Mouse (Mus musculus) bone marrow, adult 2 months (tissue): ENCODE measurements around the gene Sall2. TPM values are rescaled to one million over a fixed set of nuclear protein-coding genes. Genes with fewer than 3 reads are reported as not detected.
"Not testable (repeated sequence)": the region's sequence is repeated elsewhere in the genome, so short reads cannot be mapped to it uniquely, and the experiment has no call there.

Experiments used
- H3K27ac ChIP-seq: fragments of 200-500 bp; 2 replicates; pipeline ENCODE4 v1.5.1; 2012; ENCODE audit warnings: low read depth, mild to moderate bottlenecking, control low read depth, inconsistent platforms, low read length; ENCODE audit not compliant: control insufficient read depth, poor library complexity, insufficient read depth
- H3K4me1 ChIP-seq: fragments of 200-500 bp; 2 replicates; pipeline ENCODE4 v1.6.1; 2011; ENCODE audit warnings: low read length; ENCODE audit not compliant: control insufficient read depth, insufficient read depth
- H3K4me3 ChIP-seq: fragments of 200-500 bp; replicated peaks from 2 replicates; pipeline ENCODE3; 2011; ENCODE audit warnings: mild to moderate bottlenecking, low read depth, low read length, control low read depth; ENCODE audit not compliant: control insufficient read depth
- CTCF ChIP-seq: fragments of 200-500 bp; IDR thresholded peaks from 2 replicates; pipeline ENCODE4 v1.5.1; 2011; ENCODE audit warnings: low read length, control low read depth; ENCODE audit not compliant: control insufficient read depth, insufficient read depth
- POLR2A ChIP-seq: fragments of 200-500 bp; IDR thresholded peaks from 2 replicates; pipeline ENCODE4 v1.6.1; 2011; ENCODE audit warnings: low read depth, mild to moderate bottlenecking, control low read depth, low read length, borderline replicate concordance; ENCODE audit not compliant: control insufficient read depth
- WGBS: fragments of 180-500 bp; shearing (Covaris S2); methylation state at CpG from one replicate; pipeline ENCODE4 v1.1.7; 2018; 5-methylcytosine and 5-hydroxymethylcytosine counted together
- polyA plus RNA-seq: library from polyadenylated mRNA; stranded (reverse); fragments of >200 nt; gene quantifications from 2 replicates; pipeline ENCODE4 v1.2.4, GENCODE M21; 2011; ENCODE audit warnings: low replicate concordance; ENCODE audit not compliant: missing spikeins, insufficient read depth, insufficient read length

The Sall2 gene
- polyA plus RNA-seq, 1 experiment, result 1.7 TPM

DNA sequence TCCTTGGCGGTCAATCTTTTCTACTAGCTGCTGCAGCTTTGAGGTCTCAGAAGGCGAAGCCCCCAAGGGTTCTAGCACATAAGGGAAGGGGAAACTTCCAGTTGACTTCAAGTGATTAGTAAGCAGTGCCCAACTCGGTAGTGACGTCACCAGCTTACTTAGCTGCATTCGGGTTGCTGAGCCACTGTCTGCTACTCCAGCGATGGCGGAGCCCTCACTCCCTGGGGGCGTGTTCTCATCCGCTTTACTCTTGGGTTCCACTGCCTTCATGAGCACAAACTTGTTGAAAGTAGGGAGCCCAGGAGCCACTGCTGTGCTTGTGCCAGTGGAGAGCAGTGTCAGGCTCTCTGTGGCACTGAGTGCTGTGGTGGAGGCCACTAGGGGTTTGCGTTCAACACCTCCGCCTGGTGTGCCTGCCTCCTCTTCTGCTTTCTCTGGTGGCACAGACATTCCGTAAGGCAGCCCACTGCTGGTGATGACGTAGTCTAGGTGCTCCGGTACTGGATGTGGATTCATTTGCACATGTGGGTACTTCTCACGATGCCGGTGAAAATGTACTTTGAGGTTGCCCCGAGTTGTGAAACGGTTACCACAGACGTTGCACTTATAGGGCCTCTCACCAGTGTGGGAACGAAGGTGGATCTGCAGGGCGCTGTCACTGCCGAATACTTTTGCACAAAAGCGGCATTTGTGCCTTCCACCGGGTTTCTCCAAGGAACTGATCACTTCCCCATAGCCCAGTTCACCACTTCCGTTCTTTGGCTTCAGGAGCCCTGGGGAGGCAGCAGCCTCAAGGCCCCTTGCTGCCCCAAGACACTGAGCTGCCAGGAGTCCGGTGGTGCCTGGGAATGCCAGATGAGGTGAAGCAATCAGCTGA is 14.4 kb downstream of the Sall2 start:
- no peaks in the 10 kb centered on the region for H3K4me1 ChIP-seq
- 56% methylated on average over 26 of the region's 26 CpGs for WGBS

DNA sequence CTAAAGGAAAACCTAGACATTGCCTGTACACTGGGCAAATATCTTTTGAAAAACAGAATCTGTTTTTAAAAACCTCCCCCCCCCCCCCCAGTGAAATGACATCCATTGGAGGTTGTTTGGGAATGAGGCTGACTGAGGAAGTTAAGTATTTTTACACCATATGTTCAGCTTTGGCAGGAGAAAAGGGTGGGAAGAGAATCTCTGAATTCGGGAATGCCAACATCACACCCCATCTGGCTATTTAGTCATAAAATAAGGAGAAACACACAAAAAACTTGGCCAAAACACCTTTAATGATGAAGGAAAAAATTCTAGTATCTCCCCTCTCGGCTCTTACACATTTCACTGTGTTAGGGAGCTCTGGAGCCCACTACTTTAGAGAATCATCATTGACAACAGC is 17.7 kb downstream of the Sall2 start:
- WGBS, result 74% methylated on average over 2 of the region's 2 CpGs
- Histone ChIP-seq H3K27ac (no peak overlapping the region), H3K4me3 (no peak overlapping the region), H3K4me1 (peaks cover 1% of the 10 kb centered on the region; the same call in 1 of the 2 replicates)
- TF ChIP-seq POLR2A, result no peak
- no peak for TF ChIP-seq CTCF

More for the DNA sequence above, 14.4 kb downstream of the Sall2 start:
- H3K4me3 ChIP-seq, result peak overlapping the region; percentile 1
- H3K27ac ChIP-seq, result no peak overlapping the region
- TF ChIP-seq POLR2A (no peak), CTCF (no peak)

DNA sequence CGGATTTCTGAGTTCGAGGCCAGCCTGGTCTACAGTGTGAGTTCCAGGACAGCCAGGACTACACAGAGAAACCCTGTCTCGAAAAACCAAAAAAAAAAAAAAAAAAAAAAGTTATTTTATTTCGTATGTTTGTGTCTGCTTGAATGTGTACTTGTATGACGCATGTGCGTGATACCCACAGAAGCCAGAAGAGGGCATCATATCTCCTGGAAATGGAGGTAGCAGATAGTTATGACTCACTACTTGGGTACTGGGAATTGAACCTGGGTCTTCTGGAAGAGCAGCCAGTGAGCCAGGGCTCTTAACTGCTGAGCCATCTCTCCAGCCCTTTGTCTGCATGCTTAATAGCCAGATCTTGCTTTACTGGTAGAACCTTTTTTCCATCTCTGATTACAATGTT is 18.2 kb downstream of the Sall2 start:
- not testable (repeated sequence) for H3K27ac ChIP-seq, H3K4me1 ChIP-seq, H3K4me3 ChIP-seq
- 85% methylated on average over 6 of the region's 6 CpGs for WGBS

DNA sequence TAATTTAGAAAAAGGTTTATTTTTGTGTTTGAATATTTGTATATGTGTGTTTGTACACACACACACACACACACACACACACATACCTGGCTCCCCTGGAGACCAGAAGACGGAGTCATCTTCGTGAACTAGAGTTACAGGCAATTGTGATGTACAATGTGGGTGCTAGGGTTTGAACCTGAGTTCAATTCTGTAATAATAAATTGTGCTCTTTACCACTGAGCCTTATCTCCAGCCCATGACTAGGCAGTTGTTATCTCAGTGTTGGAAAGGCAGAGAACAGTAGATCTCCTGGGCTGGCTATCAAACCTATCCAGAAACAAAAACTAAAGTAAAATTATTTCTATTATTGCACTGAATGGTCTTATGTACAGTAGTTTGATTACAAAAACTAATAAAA is 22.5 kb downstream of the Sall2 start:
- Histone ChIP-seq H3K27ac (no peak overlapping the region), H3K4me1 (peaks cover 1% of the 10 kb centered on the region; the same call in 1 of the 2 replicates), H3K4me3 (no peak overlapping the region)
- TF ChIP-seq CTCF (no peak), POLR2A (no peak)
- WGBS, result 75% methylated on average over 2 of the region's 2 CpGs

DNA sequence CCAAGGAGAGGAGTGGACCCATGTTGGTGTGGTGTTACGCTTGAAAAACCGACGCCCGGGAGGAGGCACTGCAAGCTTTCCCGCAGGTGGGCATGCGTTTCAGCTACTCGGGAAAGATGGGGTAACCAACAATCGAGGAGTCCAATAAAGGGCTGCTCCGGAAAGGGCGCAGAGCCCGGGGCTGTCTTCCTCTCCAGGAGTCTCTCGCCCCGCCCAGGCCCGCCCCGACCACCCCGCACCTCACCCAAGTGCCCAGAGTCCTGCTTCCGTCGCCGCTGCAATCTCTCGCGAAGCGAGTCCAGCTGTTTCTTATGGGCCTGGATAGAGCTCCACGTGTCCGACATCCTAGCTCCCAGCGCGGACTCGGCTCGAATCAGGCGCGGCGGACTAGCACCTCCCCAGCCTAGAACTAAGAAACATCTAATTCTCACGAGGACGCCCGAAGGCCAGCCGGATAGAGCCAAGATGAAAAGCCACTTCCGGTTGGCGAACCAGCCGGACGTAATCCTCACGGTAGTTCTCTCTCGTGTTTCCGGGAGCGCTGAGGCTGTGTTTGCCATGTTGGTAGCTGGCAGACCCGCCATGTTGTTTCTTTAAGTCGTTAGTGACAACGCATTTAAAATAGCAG is 23.8 kb downstream of the Sall2 start, which contains the start of gene Mettl3:
Gene Mettl3, minus strand, starts transcription at position 485 of the 628 bp plus-strand sequence.
- under 1% methylated on average over 46 of the region's 46 CpGs for WGBS
- peak within 1 kb of the TSS; percentile 88 for H3K27ac ChIP-seq
- H3K4me1 ChIP-seq, result peaks cover 1% of the 10 kb centered on the region; the same call in 1 of the 2 replicates
- peak within 1 kb of the TSS; percentile 94 for H3K4me3 ChIP-seq
- peak; percentile 38; the same call in 1 of the 2 replicates for TF ChIP-seq POLR2A
- TF ChIP-seq CTCF, result no peak

DNA sequence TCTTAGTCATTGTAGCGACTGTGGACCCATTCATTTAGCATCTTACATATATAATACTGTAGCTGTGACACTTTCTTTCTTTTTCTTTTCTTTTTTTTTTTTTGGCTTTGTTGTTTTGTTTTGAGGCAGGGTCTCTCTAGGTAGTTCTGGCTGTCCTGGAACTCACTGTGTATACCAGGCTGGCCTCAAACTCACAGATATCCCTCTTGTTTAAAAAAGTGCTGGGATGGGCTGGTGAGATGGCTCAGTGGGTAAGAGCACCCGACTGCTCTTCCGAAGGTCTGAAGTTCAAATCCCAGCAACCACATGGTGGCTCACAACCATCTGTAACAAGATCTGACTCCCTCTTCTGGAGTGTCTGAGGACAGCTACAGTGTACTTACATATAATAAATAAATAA is 25.0 kb downstream of the Sall2 start:
- not testable (repeated sequence) for H3K4me3 ChIP-seq, H3K27ac ChIP-seq, H3K4me1 ChIP-seq
- 82% methylated on average over 3 of the region's 3 CpGs for WGBS

DNA sequence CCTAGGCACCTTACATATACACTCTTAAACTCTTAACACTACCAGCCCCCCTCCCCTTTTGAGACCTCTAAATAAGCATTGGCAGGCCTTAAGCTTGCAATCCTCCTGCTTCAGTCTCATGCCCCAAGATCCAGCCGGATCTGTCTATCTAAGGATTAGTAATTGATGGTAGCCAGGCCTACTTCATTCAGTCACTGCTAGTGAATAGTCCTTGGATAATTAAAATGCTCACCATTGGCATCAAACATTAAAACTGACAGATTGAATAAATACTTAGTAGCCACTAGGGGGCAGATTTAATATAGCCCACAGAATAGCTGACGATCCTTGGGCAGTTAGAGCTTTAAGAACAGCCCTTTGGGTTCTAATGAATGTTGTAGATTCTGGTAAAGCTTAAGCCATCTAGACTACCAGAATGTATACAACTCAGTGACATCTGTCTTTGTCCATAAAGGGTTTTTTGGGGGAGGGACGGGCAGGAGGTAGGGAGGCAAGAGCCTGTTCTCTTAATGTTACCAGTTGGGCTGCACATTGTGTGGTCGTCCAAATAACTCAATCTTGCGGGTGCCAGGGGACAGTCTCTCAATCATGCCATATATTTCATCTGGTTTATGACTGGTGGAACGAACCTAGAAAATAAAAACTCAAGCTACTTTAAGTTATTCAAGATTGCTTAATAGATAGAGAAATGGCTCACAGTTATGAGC is 32.9 kb downstream of the Sall2 start:
- Histone ChIP-seq H3K27ac (no peak overlapping the region), H3K4me3 (no peak overlapping the region), H3K4me1 (no peaks in the 10 kb centered on the region)
- TF ChIP-seq CTCF (no peak), POLR2A (no peak)
- 70% methylated on average over 6 of the region's 6 CpGs for WGBS

DNA sequence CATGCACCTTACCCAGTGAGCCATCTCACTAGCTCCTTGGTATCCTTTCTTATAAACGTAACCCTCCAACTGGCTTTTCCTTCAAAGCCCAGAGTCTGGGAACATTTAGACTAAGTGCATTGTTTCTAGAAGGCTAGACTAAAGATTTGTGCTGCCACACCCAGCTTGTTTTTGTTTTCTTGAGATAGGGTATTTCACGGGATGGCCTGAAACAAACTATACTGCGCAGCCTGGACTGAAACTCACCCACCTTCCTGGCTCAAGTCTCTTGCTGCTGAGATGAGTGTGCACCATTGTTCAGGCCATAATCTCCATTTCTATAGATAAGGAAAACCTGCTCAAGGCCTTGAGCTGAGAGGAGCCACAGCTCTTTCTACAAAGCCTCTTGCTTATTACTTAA is 44.4 kb downstream of the Sall2 start:
- TF ChIP-seq POLR2A (no peak), CTCF (no peak)
- WGBS, result 85% methylated on average over 3 of the region's 3 CpGs
- Histone ChIP-seq H3K27ac (no peak overlapping the region), H3K4me1 (no peaks in the 10 kb centered on the region), H3K4me3 (no peak overlapping the region)
